Mouse (Mus musculus): ENCODE results near the gene Sema3b. TPM values are rescaled to one million over a fixed set of nuclear protein-coding genes. Genes with fewer than 3 reads are reported as not detected.

Sema3b gene
- polyA plus RNA-seq, 1 experiment from 2014 or later: 5.1 TPM

GRCm38 (mm10) chr9:107593101-107593976 is 15.7 kb downstream of the Sema3b start:
- Histone ChIP-seq H3K36me3 (peaks cover 41% of the 10 kb centered on the region), H3K9ac (no peak overlapping the region), H3K4me2 (replicated peaks) (no peak overlapping the region), H3K4me3 (no peak overlapping the region), H3K27ac (no peak overlapping the region), H3K27me3 (no peaks in the 10 kb centered on the region; the same call in 1 of the 2 replicates), H3K4me1 (peaks cover 8% of the 10 kb centered on the region), H3K9me3 (replicated peaks) (no peaks in the 10 kb centered on the region)
- ATAC-seq (ENCODE audit: low FRiP score): no peak
- WGBS: 81% methylated on average over 11 of the region's 11 CpGs

GRCm38 (mm10) chr9:107590773-107591060 is 18.3 kb downstream of the Sema3b start:
- Histone ChIP-seq H3K27ac (no peak overlapping the region), H3K9me3 (replicated peaks) (no peaks in the 10 kb centered on the region), H3K4me2 (replicated peaks) (no peak overlapping the region), H3K4me1 (peaks cover 13% of the 10 kb centered on the region), H3K4me3 (no peak overlapping the region), H3K9ac (no peak overlapping the region), H3K27me3 (no peaks in the 10 kb centered on the region), H3K36me3 (peaks cover 41% of the 10 kb centered on the region)
- no peak for ATAC-seq (ENCODE audit: low FRiP score)
- 94% methylated on average over 6 of the region's 6 CpGs for WGBS

GRCm38 (mm10) chr9:107590058-107590772 is 18.8 kb downstream of the Sema3b start:
- Histone ChIP-seq H3K4me2 (replicated peaks) (no peak overlapping the region), H3K27me3 (no peaks in the 10 kb centered on the region), H3K4me1 (peaks cover 13% of the 10 kb centered on the region), H3K4me3 (no peak overlapping the region), H3K36me3 (peaks cover 41% of the 10 kb centered on the region), H3K9ac (no peak overlapping the region), H3K9me3 (replicated peaks) (no peaks in the 10 kb centered on the region), H3K27ac (no peak overlapping the region)
- WGBS: 92% methylated on average over 25 of the region's 25 CpGs
- no peak for ATAC-seq (ENCODE audit: low FRiP score)

GRCm38 (mm10) chr9:107587833-107588639 is 21.0 kb downstream of the Sema3b start:
- H3K27me3 ChIP-seq: no peaks in the 10 kb centered on the region
- no peaks in the 10 kb centered on the region for H3K9me3 ChIP-seq (replicated peaks)
- no peak; the same call in 1 of the 2 replicates for ATAC-seq (ENCODE audit: low FRiP score)
- peaks cover 13% of the 10 kb centered on the region for H3K4me1 ChIP-seq
- WGBS: 7% methylated on average over 33 of the region's 33 CpGs
- peak overlapping the region; percentile 86 for H3K4me2 ChIP-seq (replicated peaks)
- H3K27ac ChIP-seq: no peak overlapping the region
- peak overlapping the region; percentile 61 for H3K9ac ChIP-seq
- H3K4me3 ChIP-seq: peak overlapping the region; percentile 60
- H3K36me3 ChIP-seq: peaks cover 42% of the 10 kb centered on the region

GRCm38 (mm10) chr9:107586974-107587832 is 21.8 kb downstream of the Sema3b start, which contains the start of gene Ifrd2:
Gene Ifrd2, plus strand, starts transcription at chr9:107587642.
- Histone ChIP-seq H3K27me3 (no peaks in the 10 kb centered on the region), H3K27ac (no peak within 1 kb of the TSS), H3K4me2 (replicated peaks) (peak within 1 kb of the TSS; percentile 86), H3K36me3 (peaks cover 34% of the 10 kb centered on the region), H3K9ac (peak within 1 kb of the TSS; percentile 61), H3K9me3 (replicated peaks) (no peaks in the 10 kb centered on the region), H3K4me3 (peak within 1 kb of the TSS; percentile 60), H3K4me1 (peaks cover 13% of the 10 kb centered on the region)
- ATAC-seq (ENCODE audit: low FRiP score): peak; percentile 98
- 14% methylated on average over 46 of the region's 46 CpGs for WGBS

GRCm38 (mm10) chr9:107586504-107586903 is 22.5 kb downstream of the Sema3b start:
- Histone ChIP-seq H3K27ac (no peak overlapping the region), H3K9ac (no peak overlapping the region), H3K4me2 (replicated peaks) (no peak overlapping the region), H3K27me3 (no peaks in the 10 kb centered on the region), H3K4me1 (peaks cover 18% of the 10 kb centered on the region), H3K36me3 (peaks cover 27% of the 10 kb centered on the region), H3K9me3 (replicated peaks) (no peaks in the 10 kb centered on the region), H3K4me3 (no peak overlapping the region)
- whole genome bisulfite sequencing: 91% methylated on average over 5 of the region's 5 CpGs
- ATAC-seq (ENCODE audit: low FRiP score): no peak

GRCm38 (mm10) chr9:107583174-107583573 is 25.9 kb downstream of the Sema3b start:
- no peak overlapping the region for H3K27ac ChIP-seq
- no peaks in the 10 kb centered on the region for H3K9me3 ChIP-seq (replicated peaks)
- H3K9ac ChIP-seq: no peak overlapping the region
- no peak overlapping the region for H3K4me3 ChIP-seq
- no peaks in the 10 kb centered on the region for H3K27me3 ChIP-seq
- ATAC-seq (ENCODE audit: low FRiP score): no peak
- H3K4me1 ChIP-seq: peaks cover 25% of the 10 kb centered on the region
- H3K36me3 ChIP-seq: peaks cover 9% of the 10 kb centered on the region
- H3K4me2 ChIP-seq (replicated peaks): no peak overlapping the region
- 94% methylated on average over 14 of the region's 14 CpGs for WGBS

GRCm38 (mm10) chr9:107582509-107583062 is 26.4 kb downstream of the Sema3b start:
- Histone ChIP-seq H3K9ac (no peak overlapping the region), H3K4me3 (no peak overlapping the region), H3K4me1 (peaks cover 22% of the 10 kb centered on the region), H3K9me3 (replicated peaks) (no peaks in the 10 kb centered on the region), H3K27ac (no peak overlapping the region), H3K27me3 (no peaks in the 10 kb centered on the region), H3K4me2 (replicated peaks) (no peak overlapping the region), H3K36me3 (peaks cover 9% of the 10 kb centered on the region)
- ATAC-seq (ENCODE audit: low FRiP score): no peak
- 87% methylated on average over 7 of the region's 7 CpGs for WGBS

- Histone ChIP-seq H3K4me1 (peaks cover 30% of the 10 kb centered on the region), H3K4me2 (replicated peaks) (peak overlapping the region; percentile 97), H3K36me3 (peaks cover 9% of the 10 kb centered on the region), H3K27ac (peak overlapping the region; percentile 84; the same call in 1 of the 2 replicates), H3K27me3 (no peaks in the 10 kb centered on the region), H3K4me3 (peak overlapping the region; percentile 63), H3K9ac (peak overlapping the region; percentile 79; the same call in 1 of the 2 replicates), H3K9me3 (replicated peaks) (no peaks in the 10 kb centered on the region)
- no peak for ATAC-seq (ENCODE audit: low FRiP score)
- WGBS: 78% methylated on average over 4 of the region's 4 CpGs
These were observed 27.4 kb downstream of the Sema3b start for GRCm38 (mm10) chr9:107581584-107581983.

- Histone ChIP-seq H3K27ac (peak within 1 kb of the TSS; percentile 84), H3K4me1 (peaks cover 33% of the 10 kb centered on the region), H3K9ac (peak within 1 kb of the TSS; percentile 79), H3K9me3 (replicated peaks) (no peaks in the 10 kb centered on the region), H3K36me3 (peaks cover 9% of the 10 kb centered on the region), H3K4me3 (peak within 1 kb of the TSS; percentile 63), H3K4me2 (replicated peaks) (peak within 1 kb of the TSS; percentile 97), H3K27me3 (no peaks in the 10 kb centered on the region)
- WGBS: under 1% methylated on average over 32 of the region's 32 CpGs
- ATAC-seq (ENCODE audit: low FRiP score): peak; percentile 76
These were observed 28.3 kb downstream of the Sema3b start, which contains the start of gene Hyal3 for GRCm38 (mm10) chr9:107580501-107581317. Gene Hyal3, plus strand, starts transcription at chr9:107580818.

All from hindbrain, embryonic 12.5 days (tissue).